Mouse (Mus musculus): ENCODE data around the gene Kctd10.

Kctd10 gene

GRCm38 (mm10) chr5:114380209-114381012 is at the start of gene Kctd10, which contains the start of gene Ube3b:
Gene Kctd10 (minus strand): TSS chr5:114380508.
Gene Ube3b (plus strand): TSS chr5:114380607.
- DNase-seq (ENCODE audit: low spot score in 2 of 2), result peak; percentile 86 to 89

GRCm38 (mm10) chr5:114429781-114430180 is 49.5 kb upstream of the Kctd10 start:
- DNase-seq (ENCODE audit: low spot score in 2 of 2), result no peak

- DNase-seq (ENCODE audit: low spot score in 2 of 2), result no peak
These were observed 48.3 kb upstream of the Kctd10 start for GRCm38 (mm10) chr5:114428621-114429020.

GRCm38 (mm10) chr5:114426732-114427131 is 46.4 kb upstream of the Kctd10 start:
- no peak for DNase-seq (ENCODE audit: low spot score in 2 of 2)

- peak; percentile 53 to 57 for DNase-seq (ENCODE audit: low spot score in 2 of 2)
These were observed 43.7 kb upstream of the Kctd10 start for GRCm38 (mm10) chr5:114423961-114424360.

- DNase-seq (ENCODE audit: low spot score in 2 of 2), result no peak
These were observed 42.3 kb upstream of the Kctd10 start for GRCm38 (mm10) chr5:114422591-114422990.

- DNase-seq (ENCODE audit: low spot score in 2 of 2), result no peak
These were observed 41.4 kb upstream of the Kctd10 start for GRCm38 (mm10) chr5:114421561-114422298.

- no peak for DNase-seq (ENCODE audit: low spot score in 2 of 2)
These were observed 38.2 kb upstream of the Kctd10 start for GRCm38 (mm10) chr5:114418541-114418940.

- no peak for DNase-seq (ENCODE audit: low spot score in 2 of 2)
These were observed 36.5 kb upstream of the Kctd10 start for GRCm38 (mm10) chr5:114416855-114417254.

- no peak for DNase-seq (ENCODE audit: low spot score in 2 of 2)
These were observed 35.3 kb upstream of the Kctd10 start for GRCm38 (mm10) chr5:114415606-114416005.

GRCm38 (mm10) chr5:114413067-114413735 is 32.9 kb upstream of the Kctd10 start:
- DNase-seq (ENCODE audit: low spot score in 2 of 2), result no peak

GRCm38 (mm10) chr5:114412361-114412998 is 32.2 kb upstream of the Kctd10 start:
- DNase-seq (ENCODE audit: low spot score in 2 of 2), result no peak

- no peak for DNase-seq (ENCODE audit: low spot score in 2 of 2)
These were observed 30.1 kb upstream of the Kctd10 start for GRCm38 (mm10) chr5:114410429-114410828.

GRCm38 (mm10) chr5:114408846-114409245 is 28.5 kb upstream of the Kctd10 start:
- DNase-seq (ENCODE audit: low spot score in 2 of 2), result no peak

GRCm38 (mm10) chr5:114407810-114408209 is 27.5 kb upstream of the Kctd10 start:
- no peak for DNase-seq (ENCODE audit: low spot score in 2 of 2)

- no peak for DNase-seq (ENCODE audit: low spot score in 2 of 2)
These were observed 27.0 kb upstream of the Kctd10 start for GRCm38 (mm10) chr5:114407269-114407668.

GRCm38 (mm10) chr5:114406592-114406991 is 26.3 kb upstream of the Kctd10 start:
- DNase-seq (ENCODE audit: low spot score in 2 of 2), result no peak

GRCm38 (mm10) chr5:114393169-114393568 is 12.9 kb upstream of the Kctd10 start:
- DNase-seq (ENCODE audit: low spot score in 2 of 2), result no peak

GRCm38 (mm10) chr5:114384448-114384847 is 4.1 kb upstream of the Kctd10 start:
- DNase-seq (ENCODE audit: low spot score in 2 of 2), result no peak

- no peak for DNase-seq (ENCODE audit: low spot score in 2 of 2)
These were observed 3.0 kb upstream of the Kctd10 start for GRCm38 (mm10) chr5:114383184-114383904.

GRCm38 (mm10) chr5:114381013-114381351 is 674 bp upstream of the Kctd10 start:
- peak; percentile 48 to 50 for DNase-seq (ENCODE audit: low spot score in 2 of 2)
